Mouse (Mus musculus): ENCODE data around the gene Rapgef6.

The Rapgef6 gene

GRCm38 (mm10) chr11:54735114-54735513 lies 212.5 kb downstream of the Rapgef6 start:
- DNase-seq (ENCODE audit: low read depth, low spot score), result no peak

- no peak for DNase-seq (ENCODE audit: low read depth, low spot score)
Measured at GRCm38 (mm10) chr11:54736903-54737302, 214.3 kb downstream of the Rapgef6 start.

DNA sequence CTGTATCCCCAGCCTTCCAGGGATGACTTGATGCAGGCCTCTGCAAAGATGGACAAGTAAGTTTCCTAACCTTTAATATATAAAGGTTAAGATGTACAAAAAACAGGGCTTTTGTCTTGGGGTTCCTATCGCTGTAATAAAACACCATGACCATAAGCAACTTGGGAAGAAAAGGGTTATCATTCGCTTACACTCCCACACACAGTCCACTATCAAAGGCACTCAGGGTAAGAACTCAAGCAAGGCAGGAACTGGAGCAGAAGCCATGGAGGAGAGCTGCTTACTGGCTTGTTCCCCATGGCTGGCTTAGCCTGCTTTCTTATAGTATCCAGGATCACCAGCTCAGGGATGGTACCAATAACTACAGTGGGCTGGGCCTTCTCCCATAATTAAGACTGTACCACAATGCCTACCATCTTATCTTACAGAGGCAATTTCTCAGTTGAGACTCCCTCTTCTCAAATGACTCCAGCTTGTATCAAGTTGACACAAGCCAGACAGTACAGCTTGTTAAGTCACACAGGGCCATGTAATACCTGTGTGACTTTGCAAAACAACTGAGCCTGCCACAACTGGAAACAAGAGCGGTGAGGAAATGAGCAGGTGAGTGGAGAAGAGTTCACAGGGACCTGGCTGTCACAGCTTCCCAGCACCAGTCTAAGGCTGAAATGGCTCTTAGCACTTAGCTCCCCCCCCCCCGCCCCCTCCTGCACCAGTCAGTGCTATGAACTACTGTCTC lies 216.5 kb downstream of the Rapgef6 start:
- DNase-seq (ENCODE audit: low read depth, low spot score), result no peak

DNA sequence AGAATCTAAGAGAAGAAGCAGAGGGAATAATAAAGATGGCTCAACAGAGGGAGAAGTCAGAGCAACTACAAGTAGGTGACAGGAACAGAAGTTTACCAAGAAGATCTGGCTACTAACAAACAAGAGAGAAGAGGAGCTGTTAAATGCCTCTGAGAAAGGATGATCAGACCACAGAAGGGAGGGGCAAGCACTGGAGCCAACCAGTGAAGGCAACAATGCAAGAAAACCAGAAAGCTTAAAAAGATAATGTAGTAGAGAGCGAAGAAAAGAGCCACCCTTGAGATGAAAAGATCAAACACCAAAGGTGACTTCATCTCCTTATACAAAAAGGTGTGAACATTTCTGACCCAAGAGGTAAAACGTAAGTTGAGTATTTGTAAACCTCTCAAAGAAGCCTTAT lies 218.7 kb downstream of the Rapgef6 start:
- no peak for DNase-seq (ENCODE audit: low read depth, low spot score)

GRCm38 (mm10) chr11:54744231-54744630 lies 221.6 kb downstream of the Rapgef6 start:
- no peak for DNase-seq (ENCODE audit: low read depth, low spot score)

Data from ES-CJ7 (cell line).